Mouse (Mus musculus): ENCODE results near the gene Samd10.

- no peak for TF ChIP-seq CTCF (IDR thresholded peaks at IDR 0.05; ENCODE audit: low read depth, low read length)
- peak; percentile 57; the same call in 1 of the 2 replicates for TF ChIP-seq POLR2A (IDR thresholded peaks at IDR 0.05; ENCODE audit: extremely low read depth, insufficient read depth, low read length)
Observed at GRCm38 (mm10) chr2:181592231-181593041, 6.6 kb downstream of the Samd10 start, which contains the start of gene Zfp512b.

All from liver, adult 2 months (tissue).